Mouse (Mus musculus) embryonic fibroblast, embryonic 13.5 days (primary cell): ENCODE measurements around the gene Scaf4.

Source experiments
- CTCF ChIP-seq: IDR thresholded peaks from 2 replicates; pipeline ENCODE4 v1.5.1; 2011; ENCODE audit warnings: mild to moderate bottlenecking, control low read depth, low read length, moderate library complexity, borderline replicate concordance; ENCODE audit not compliant: insufficient read depth
- POLR2A ChIP-seq: IDR thresholded peaks from 2 replicates; pipeline ENCODE4 v1.6.1; 2011; ENCODE audit warnings: low read depth, mild to moderate bottlenecking, control low read depth, low read length, moderate library complexity

DNA sequence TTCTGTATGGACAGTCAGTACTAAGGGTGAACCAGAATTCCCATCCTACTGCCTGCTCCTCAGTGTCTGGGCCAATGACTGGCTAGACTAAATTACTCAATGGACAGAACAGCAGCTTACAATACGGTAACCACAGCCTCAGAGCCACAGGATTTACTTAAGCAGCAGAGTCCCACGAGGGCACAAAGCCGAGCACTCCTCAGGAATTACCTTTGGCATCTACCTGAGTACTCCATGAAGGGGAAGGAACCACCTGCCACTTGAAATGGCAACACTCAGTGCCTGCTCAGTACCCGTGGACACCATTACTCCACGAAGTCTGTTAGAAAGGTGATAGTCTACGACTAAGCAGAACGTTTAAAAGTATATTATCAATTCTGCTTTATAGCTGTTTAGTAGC lies 53.0 kb downstream of the Scaf4 start:
- TF ChIP-seq CTCF: no peak
- TF ChIP-seq POLR2A: no peak
